ENCODE assay signal across 12 mouse cellular contexts in genomic region chr3:130804327-130804662, GRCm38 (mm10).
A peak's percentile ranks its signal among the peaks of the same experiment; 100 is the strongest.
DNase-seq lines count a peak whose midpoint lies in the region; ATAC-seq lines count a peak whose summit lies in the region.
"Had no signal": no experiment of that assay in that cellular context is flagged by ENCODE, and none has a peak within 500 bp of the region (broad histone marks: within the 10 kb centered on the region; RNA-seq: fewer than 3 reads in every experiment).

No protein-coding gene starts in this region.

- H3K4me1 ChIP-seq in forebrain, embryonic 10.5 days: peaks cover 20% of the 10 kb centered on the region
- H3K4me1 ChIP-seq in forebrain, embryonic 12.5 days: peaks cover 11% of the 10 kb centered on the region; the same call in 1 of the 2 replicates
- peaks cover 16% of the 10 kb centered on the region; the same call in 1 of the 2 replicates for H3K4me1 ChIP-seq in kidney, embryonic 14.5 days (ENCODE audit: control insufficient read depth, insufficient read depth, low read length)
- H3K4me1 ChIP-seq: neural tube, embryonic 12.5 days had no signal

- H3K9ac ChIP-seq in forebrain, embryonic 12.5 days: no peak overlapping the region
- no peak overlapping the region for H3K9ac ChIP-seq in kidney, embryonic 14.5 days (ENCODE audit: low read depth, low read length)
- H3K9ac ChIP-seq: hindbrain, embryonic 13.5 days; neural tube, embryonic 12.5 days had no signal

- WGBS in forebrain, embryonic 10.5 days: 78% methylated on average over 6 of the region's 6 CpGs
- 71% methylated on average over 6 of the region's 6 CpGs for WGBS in forebrain, embryonic 12.5 days
- 35% methylated on average over 6 of the region's 6 CpGs for WGBS in kidney, embryonic 14.5 days

- no peak overlapping the region for H3K4me2 ChIP-seq in forebrain, embryonic 12.5 days
- H3K4me2 ChIP-seq in kidney, embryonic 14.5 days (replicated peaks; ENCODE audit: low read depth, low read length): no peak overlapping the region; the same call in 1 of the 2 replicates
- H3K4me2 ChIP-seq: hindbrain, embryonic 13.5 days; neural tube, embryonic 12.5 days had no signal

- no peak overlapping the region for H3K4me3 ChIP-seq in forebrain, embryonic 10.5 days
- H3K4me3 ChIP-seq in forebrain, embryonic 12.5 days (replicated peaks): no peak overlapping the region
- no peak overlapping the region for H3K4me3 ChIP-seq in kidney, embryonic 14.5 days (ENCODE audit: low read length)
- H3K4me3 ChIP-seq: hindbrain, embryonic 13.5 days; neural tube, embryonic 12.5 days had no signal

- H3K27ac ChIP-seq in forebrain, embryonic 10.5 days: peak overlapping the region; percentile 35; the same call in 1 of the 2 replicates
- H3K27ac ChIP-seq in forebrain, embryonic 12.5 days: no peak overlapping the region
- peak overlapping the region; percentile 51; the same call in 1 of the 2 replicates for H3K27ac ChIP-seq in kidney, embryonic 14.5 days (ENCODE audit: low read depth, low read length)
- H3K27ac ChIP-seq: hindbrain, embryonic 13.5 days; kidney, postnatal 0 days; neural tube, embryonic 12.5 days had no signal

- no peak for DNase-seq in forebrain, embryonic 10.5 days (ENCODE audit: extremely low spot score, low spot score)
- DNase-seq in kidney, postnatal 4 days: no peak
- peak; percentile 9 for DNase-seq in MN1 (ENCODE audit: low spot score)
- no peak for DNase-seq in retina, embryonic 14.5 days (ENCODE audit: low spot score)
- DNase-seq in yolk sac, embryonic 10.5 days (ENCODE audit: low spot score): no peak
- DNase-seq: layer of hippocampus, postnatal 36 days had no signal

- H3K9me3 ChIP-seq in forebrain, embryonic 10.5 days: no peaks in the 10 kb centered on the region; the same call in 1 of the 2 replicates
- H3K9me3 ChIP-seq in forebrain, embryonic 12.5 days: no peaks in the 10 kb centered on the region
- H3K9me3 ChIP-seq in kidney, embryonic 14.5 days (ENCODE audit: control insufficient read depth, low read length): no peaks in the 10 kb centered on the region
- H3K9me3 ChIP-seq: hindbrain, embryonic 13.5 days; neural tube, embryonic 12.5 days had no signal

- no peaks in the 10 kb centered on the region for H3K36me3 ChIP-seq in forebrain, embryonic 10.5 days (replicated peaks)
- no peaks in the 10 kb centered on the region for H3K36me3 ChIP-seq in forebrain, embryonic 12.5 days (replicated peaks)
- no peaks in the 10 kb centered on the region for H3K36me3 ChIP-seq in kidney, embryonic 14.5 days (ENCODE audit: control insufficient read depth, insufficient read depth, low read length)
- H3K36me3 ChIP-seq: hindbrain, embryonic 13.5 days; neural tube, embryonic 12.5 days had no signal

- no peaks in the 10 kb centered on the region for H3K27me3 ChIP-seq in forebrain, embryonic 10.5 days (ENCODE audit: poor library complexity, severe bottlenecking)
- H3K27me3 ChIP-seq in forebrain, embryonic 12.5 days: no peaks in the 10 kb centered on the region
- H3K27me3 ChIP-seq in kidney, embryonic 14.5 days (ENCODE audit: control insufficient read depth, insufficient read depth, low read length): 0 out of 2 replicates have a peak, but pooled peaks cover 2% of the 10 kb centered on the region
- H3K27me3 ChIP-seq: hindbrain, embryonic 13.5 days; neural tube, embryonic 12.5 days had no signal

- no peak for ATAC-seq in forebrain, embryonic 12.5 days (ENCODE audit: low FRiP score)
- ATAC-seq in kidney, embryonic 14.5 days (ENCODE audit: low FRiP score, low TSS enrichment): 0 out of 2 replicates have a peak, but pooled peaks have one; percentile 46
- ATAC-seq in hematopoietic stem cell, adult 5-6 weeks (replicated peaks in 1 of 2; ENCODE audit: insufficient read depth in 1 of 2, low FRiP score in 2 of 2, low TSS enrichment in 1 of 2, low read depth in 1 of 2, poor library complexity in 2 of 2, severe bottlenecking in 2 of 2): peak; percentile 29 to 62; a peak in 3 of 4 replicates
